Mouse (Mus musculus) liver, adult 10 weeks (tissue): Measurements from ENCODE around the gene Olfr328. TPM values are rescaled to one million over a fixed set of nuclear protein-coding genes. Genes with fewer than 3 reads are reported as not detected.

Source experiments
- polyA plus RNA-seq: library from polyadenylated mRNA; stranded (reverse); fragments of 350-450 nt; fragmentation: Illumina TruSeq; extraction: RNeasy Lipid Tissue Mini Kit (QIAGEN cat#74804); gene quantifications from one replicate; pipeline ENCODE4 v1.2.3, GENCODE M21; 2014; ENCODE audit warnings: low read depth, low replicate concordance

Olfr328 gene
- not detected for polyA plus RNA-seq

GRCm38 (mm10) chr11:58555536-58555935 is at the start of gene Olfr328:
Gene Olfr328, minus strand, starts transcription at chr11:58555636.

GRCm38 (mm10) chr11:58594814-58595213 is 39.4 kb upstream of the Olfr328 start, which contains the start of gene Olfr324:
Gene Olfr324, plus strand, starts transcription at chr11:58595114.

GRCm38 (mm10) chr11:58577430-58577829 is 22.0 kb upstream of the Olfr328 start, which contains the start of gene Olfr325:
Gene Olfr325, plus strand, starts transcription at chr11:58577730.

GRCm38 (mm10) chr11:58570405-58570804 is 15.0 kb upstream of the Olfr328 start, which contains the start of gene Olfr224:
Gene Olfr224, minus strand, starts transcription at chr11:58570553.

GRCm38 (mm10) chr11:58546322-58546721 is 9.1 kb downstream of the Olfr328 start, which contains the start of gene Olfr329-ps:
Gene Olfr329-ps, minus strand, starts transcription at chr11:58546422.

GRCm38 (mm10) chr11:58534736-58535135 is 20.7 kb downstream of the Olfr328 start, which contains the start of gene Olfr330:
Gene Olfr330, minus strand, starts transcription at chr11:58534836.

GRCm38 (mm10) chr11:58502472-58502871 is 53.0 kb downstream of the Olfr328 start, which contains the start of gene Olfr331:
Gene Olfr331, minus strand, starts transcription at chr11:58502572.

Other genes starting within 250 kb of the Olfr328 start
- 1.6 TPM for gene Zfp692, start 248.6 kb downstream of the Olfr328 start, polyA plus RNA-seq
- 30.7 TPM for gene Zfp672, start 225.3 kb downstream of the Olfr328 start, polyA plus RNA-seq
- 0.93 TPM for gene Sh3bp5l, start 224.9 kb downstream of the Olfr328 start, polyA plus RNA-seq
- not detected for gene Lypd8, start 176.6 kb downstream of the Olfr328 start, polyA plus RNA-seq
- gene 1810065E05Rik, start 134.5 kb downstream of the Olfr328 start, polyA plus RNA-seq, result not detected
- not detected for gene Gm12253, start 123.1 kb downstream of the Olfr328 start, polyA plus RNA-seq
- not detected for gene Lypd9, start 102.7 kb downstream of the Olfr328 start, polyA plus RNA-seq
- gene Olfr30, start 93.4 kb downstream of the Olfr328 start, polyA plus RNA-seq, result not detected
- gene Olfr332, start 63.1 kb downstream of the Olfr328 start, polyA plus RNA-seq, result not detected
- not detected for gene Olfr331, start 53.1 kb downstream of the Olfr328 start, polyA plus RNA-seq
- not detected for gene Olfr330, start 20.8 kb downstream of the Olfr328 start, polyA plus RNA-seq
- not detected for gene Olfr329-ps, start 9.2 kb downstream of the Olfr328 start, polyA plus RNA-seq
- gene Olfr224, start 14.9 kb upstream of the Olfr328 start, polyA plus RNA-seq, result not detected
- not detected for gene Olfr325, start 22.1 kb upstream of the Olfr328 start, polyA plus RNA-seq
- not detected for gene Olfr324, start 39.5 kb upstream of the Olfr328 start, polyA plus RNA-seq
- gene 2210407C18Rik, start 60.4 kb upstream of the Olfr328 start, polyA plus RNA-seq, result not detected
- not detected for gene Olfr323, start 74.9 kb upstream of the Olfr328 start, polyA plus RNA-seq
- gene Trim58, start 84.8 kb upstream of the Olfr328 start, polyA plus RNA-seq, result not detected
- not detected for gene Olfr322, start 103.1 kb upstream of the Olfr328 start, polyA plus RNA-seq
- not detected for gene Olfr320, start 125.5 kb upstream of the Olfr328 start, polyA plus RNA-seq
- not detected for gene Olfr319, start 143.5 kb upstream of the Olfr328 start, polyA plus RNA-seq
- gene Olfr318, start 168.4 kb upstream of the Olfr328 start, polyA plus RNA-seq, result not detected
- not detected for gene Olfr317, start 183.6 kb upstream of the Olfr328 start, polyA plus RNA-seq
- not detected for gene Olfr316, start 197.1 kb upstream of the Olfr328 start, polyA plus RNA-seq
- gene Olfr315, start 217.6 kb upstream of the Olfr328 start, polyA plus RNA-seq, result not detected
- gene Olfr314, start 227.3 kb upstream of the Olfr328 start, polyA plus RNA-seq, result not detected
- gene Fam183b, start 246.3 kb upstream of the Olfr328 start, polyA plus RNA-seq, result not detected